Mouse (Mus musculus) embryonic facial prominence, embryonic 13.5 days (tissue): ENCODE measurements at regions not wholly inside any gene's neighbourhood (a gene's known extent, or its start where the extent isn't known, plus 50 kb on each side); places are given as distances from the start of the nearest gene placed in this dataset.
"Not testable (repeated sequence)": the region's sequence is repeated elsewhere in the genome, so short reads cannot be mapped to it uniquely, and the experiment has no call there.

Experiments
- ATAC-seq: fragments of 200-750 bp; cut with Nextera tagmentation; 2 replicates; pipeline ENCODE4 v1.8.0; 2017; ENCODE audit warnings: low read depth; ENCODE audit not compliant: insufficient number of reproducible peaks, insufficient read depth, low FRiP score, low TSS enrichment
- H3K27ac ChIP-seq: fragments of 300-500 bp; sonication (generic); 2 replicates; pipeline ENCODE4 v1.5.1; 2015; ENCODE audit warnings: moderate library complexity, mild to moderate bottlenecking, inconsistent platforms
- H3K27me3 ChIP-seq: fragments of 300-500 bp; sonication (generic); 2 replicates; pipeline ENCODE4 v1.6.1; 2015; ENCODE audit warnings: mild to moderate bottlenecking, inconsistent platforms
- H3K36me3 ChIP-seq: fragments of 300-500 bp; sonication (generic); 2 replicates; pipeline ENCODE4 v1.6.1; 2015; ENCODE audit warnings: mild to moderate bottlenecking, inconsistent platforms
- H3K4me1 ChIP-seq: fragments of 300-500 bp; sonication (generic); 2 replicates; pipeline ENCODE4 v1.6.1; 2015; ENCODE audit warnings: inconsistent platforms
- H3K4me2 ChIP-seq: fragments of 300-500 bp; sonication (generic); 2 replicates; pipeline ENCODE4 v1.6.1; 2015; ENCODE audit warnings: moderate library complexity, mild to moderate bottlenecking, inconsistent platforms
- H3K4me3 ChIP-seq: fragments of 300-500 bp; sonication (generic); 2 replicates; pipeline ENCODE4 v1.5.1; 2015; ENCODE audit warnings: mild to moderate bottlenecking, inconsistent platforms
- H3K9ac ChIP-seq: fragments of 300-500 bp; sonication (generic); 2 replicates; pipeline ENCODE4 v1.6.1; 2015; ENCODE audit warnings: mild to moderate bottlenecking, inconsistent platforms
- H3K9me3 ChIP-seq: fragments of 300-500 bp; sonication (generic); 2 replicates; pipeline ENCODE4 v1.6.1; 2016; ENCODE audit warnings: inconsistent platforms
- WGBS: fragments of 180-500 bp; shearing (Covaris S2); methylation state at CpG from one replicate; pipeline ENCODE4 v1.1.7; 2015; ENCODE audit warnings: mixed read lengths; 5-methylcytosine and 5-hydroxymethylcytosine counted together

- H3K27ac ChIP-seq, result no peak overlapping the region
- ATAC-seq, result no peak
- no peak overlapping the region for H3K9ac ChIP-seq
- no peaks in the 10 kb centered on the region for H3K27me3 ChIP-seq
- H3K4me2 ChIP-seq, result no peak overlapping the region
- WGBS, result 85% methylated on average over 6 of the region's 6 CpGs
- H3K4me3 ChIP-seq, result no peak overlapping the region
- H3K9me3 ChIP-seq, result 0 out of 2 replicates have a peak, but pooled peaks cover 3% of the 10 kb centered on the region
- H3K36me3 ChIP-seq, result no peaks in the 10 kb centered on the region
- H3K4me1 ChIP-seq, result no peaks in the 10 kb centered on the region
These were observed 436.9 kb upstream of the Ghitm start for GRCm38 (mm10) chr14:37571971-37572370.

- no peak overlapping the region for H3K4me2 ChIP-seq
- ATAC-seq, result no peak
- H3K9ac ChIP-seq, result no peak overlapping the region
- 84% methylated on average over 5 of the region's 5 CpGs for WGBS
- H3K4me1 ChIP-seq, result no peaks in the 10 kb centered on the region
- H3K36me3 ChIP-seq, result no peaks in the 10 kb centered on the region
- no peak overlapping the region for H3K27ac ChIP-seq
- no peaks in the 10 kb centered on the region for H3K27me3 ChIP-seq
- no peaks in the 10 kb centered on the region for H3K9me3 ChIP-seq
- H3K4me3 ChIP-seq, result no peak overlapping the region
These were observed 423.2 kb upstream of the Ghitm start for GRCm38 (mm10) chr14:37558258-37558657.

DNA sequence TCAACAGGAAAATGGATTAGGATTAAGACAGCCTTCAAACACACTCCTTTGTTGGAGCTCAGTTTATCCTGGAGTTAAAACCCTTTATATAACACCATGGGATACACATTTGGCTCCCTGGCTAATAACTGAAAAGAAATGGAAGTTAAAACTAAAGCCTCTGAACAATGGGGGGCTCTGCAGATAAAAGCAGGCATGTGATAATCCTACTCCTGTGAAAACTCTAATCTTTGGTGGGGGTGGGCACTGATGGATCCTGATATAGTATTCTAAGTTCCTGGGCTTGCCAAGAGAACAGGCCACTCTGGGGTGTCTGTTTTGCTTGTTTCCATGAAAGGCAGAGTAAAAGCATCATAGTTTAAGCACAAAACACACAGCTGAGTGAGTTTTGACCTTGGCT is 388.5 kb upstream of the Ghitm start:
- no peaks in the 10 kb centered on the region for H3K36me3 ChIP-seq
- H3K27ac ChIP-seq, result no peak overlapping the region
- no peak overlapping the region for H3K9ac ChIP-seq
- no peaks in the 10 kb centered on the region for H3K27me3 ChIP-seq
- H3K4me2 ChIP-seq, result no peak overlapping the region
- no peak overlapping the region for H3K4me3 ChIP-seq
- H3K9me3 ChIP-seq, result no peaks in the 10 kb centered on the region
- no peak for ATAC-seq
- no peaks in the 10 kb centered on the region for H3K4me1 ChIP-seq

DNA sequence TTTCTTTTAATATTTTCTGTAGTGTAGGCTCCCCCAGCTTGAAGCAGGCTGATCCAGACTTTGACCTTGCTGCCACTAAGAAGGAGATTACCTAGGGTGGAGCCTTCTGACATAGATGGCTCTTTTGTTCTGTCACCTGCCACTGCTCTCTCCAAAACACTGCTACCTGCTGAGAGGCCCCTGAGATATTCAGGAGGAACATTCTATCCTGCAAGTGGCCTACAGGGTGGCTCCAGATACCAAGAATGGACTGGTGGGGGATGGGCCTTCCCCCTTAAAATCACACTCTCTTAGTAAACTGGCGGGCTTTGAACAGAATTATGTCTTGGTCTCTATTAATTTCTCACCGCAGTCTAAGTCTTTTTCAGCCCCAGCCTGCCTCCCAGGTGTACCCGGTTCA is 385.6 kb upstream of the Ghitm start:
- not testable (repeated sequence) for H3K4me2 ChIP-seq, H3K36me3 ChIP-seq, ATAC-seq, H3K9ac ChIP-seq, H3K27me3 ChIP-seq, H3K4me3 ChIP-seq, H3K9me3 ChIP-seq, H3K27ac ChIP-seq, H3K4me1 ChIP-seq
- WGBS, result 82% methylated on average over 3 of the region's 3 CpGs

DNA sequence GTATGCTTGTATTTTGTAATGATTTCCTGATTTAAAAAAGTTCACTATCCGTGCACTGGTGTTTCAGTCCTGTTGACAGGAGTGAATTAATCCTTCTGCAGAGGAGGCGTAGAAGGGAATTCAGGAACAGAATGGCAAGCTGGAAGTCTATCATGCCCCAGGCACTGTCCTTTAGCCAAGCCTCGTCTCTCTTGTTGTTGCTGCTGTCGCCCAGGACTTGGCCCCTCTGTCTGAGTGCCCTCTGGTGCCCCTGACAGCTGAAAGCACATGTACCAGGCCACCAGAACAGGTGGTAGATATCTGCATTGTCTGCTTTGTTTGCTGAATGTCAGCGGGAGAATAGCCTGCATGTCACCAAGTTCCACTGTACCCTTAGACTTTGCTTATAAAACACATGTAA is 370.2 kb upstream of the Ghitm start:
- no peak overlapping the region for H3K4me3 ChIP-seq
- no peak overlapping the region for H3K4me2 ChIP-seq
- H3K9ac ChIP-seq, result no peak overlapping the region
- no peaks in the 10 kb centered on the region for H3K36me3 ChIP-seq
- 61% methylated on average over 5 of the region's 5 CpGs for WGBS
- no peaks in the 10 kb centered on the region for H3K9me3 ChIP-seq
- no peak overlapping the region for H3K27ac ChIP-seq
- no peaks in the 10 kb centered on the region for H3K27me3 ChIP-seq
- no peak for ATAC-seq
- no peaks in the 10 kb centered on the region for H3K4me1 ChIP-seq

- Histone ChIP-seq H3K27ac (no peak overlapping the region), H3K9me3 (no peaks in the 10 kb centered on the region), H3K9ac (no peak overlapping the region), H3K4me2 (no peak overlapping the region), H3K4me1 (no peaks in the 10 kb centered on the region), H3K36me3 (no peaks in the 10 kb centered on the region), H3K4me3 (no peak overlapping the region), H3K27me3 (no peaks in the 10 kb centered on the region)
- WGBS, result 73% methylated on average over 4 of the region's 4 CpGs
- no peak for ATAC-seq
These were observed 355.6 kb upstream of the Ghitm start for GRCm38 (mm10) chr14:37490711-37491110.

- Histone ChIP-seq H3K27me3 (no peaks in the 10 kb centered on the region), H3K4me1 (no peaks in the 10 kb centered on the region), H3K36me3 (no peaks in the 10 kb centered on the region), H3K27ac (no peak overlapping the region), H3K4me2 (no peak overlapping the region), H3K9me3 (no peaks in the 10 kb centered on the region), H3K9ac (no peak overlapping the region), H3K4me3 (no peak overlapping the region)
- WGBS, result 85% methylated on average over 8 of the region's 8 CpGs
- ATAC-seq, result no peak
These were observed 350.2 kb upstream of the Ghitm start for GRCm38 (mm10) chr14:37485292-37485691.

- Histone ChIP-seq H3K27me3 (no peaks in the 10 kb centered on the region), H3K9ac (no peak overlapping the region), H3K4me2 (no peak overlapping the region), H3K27ac (no peak overlapping the region), H3K36me3 (no peaks in the 10 kb centered on the region), H3K4me1 (no peaks in the 10 kb centered on the region), H3K9me3 (no peaks in the 10 kb centered on the region), H3K4me3 (no peak overlapping the region)
- no peak for ATAC-seq
These were observed 342.5 kb upstream of the Ghitm start for GRCm38 (mm10) chr14:37477599-37477998.

- H3K36me3 ChIP-seq, result no peaks in the 10 kb centered on the region
- no peak for ATAC-seq
- H3K27me3 ChIP-seq, result no peaks in the 10 kb centered on the region
- no peak overlapping the region for H3K4me2 ChIP-seq
- H3K4me3 ChIP-seq, result no peak overlapping the region
- H3K27ac ChIP-seq, result no peak overlapping the region
- no peaks in the 10 kb centered on the region for H3K4me1 ChIP-seq
- 64% methylated on average over 2 of the region's 2 CpGs for WGBS
- H3K9me3 ChIP-seq, result no peaks in the 10 kb centered on the region
- no peak overlapping the region for H3K9ac ChIP-seq
These were observed 333.6 kb upstream of the Ghitm start for GRCm38 (mm10) chr14:37468711-37469110.

DNA sequence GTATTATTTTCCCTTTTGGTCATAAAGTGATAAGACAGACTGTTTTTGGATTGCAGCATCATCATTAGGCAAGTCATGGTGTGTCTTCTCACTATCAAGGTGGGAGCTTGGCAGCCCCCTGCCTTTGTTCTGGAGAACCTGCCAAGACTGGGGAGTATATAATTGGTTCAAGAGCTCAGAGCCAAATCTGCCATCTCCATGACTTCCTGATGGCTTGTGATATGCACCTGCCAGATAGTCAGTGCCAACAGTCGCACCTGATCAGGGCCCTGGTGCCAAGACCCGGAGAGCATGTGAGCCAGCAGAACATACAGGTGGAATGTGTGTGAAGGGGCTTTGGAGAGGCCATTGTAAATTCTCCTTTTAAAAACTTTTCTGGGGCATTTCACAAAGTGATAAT is 305.8 kb upstream of the Ghitm start:
- Histone ChIP-seq H3K27me3 (no peaks in the 10 kb centered on the region), H3K9me3 (no peaks in the 10 kb centered on the region), H3K4me1 (no peaks in the 10 kb centered on the region), H3K4me3 (no peak overlapping the region), H3K9ac (no peak overlapping the region), H3K4me2 (no peak overlapping the region), H3K27ac (no peak overlapping the region), H3K36me3 (no peaks in the 10 kb centered on the region)
- WGBS, result 83% methylated on average over 2 of the region's 2 CpGs
- ATAC-seq, result no peak

DNA sequence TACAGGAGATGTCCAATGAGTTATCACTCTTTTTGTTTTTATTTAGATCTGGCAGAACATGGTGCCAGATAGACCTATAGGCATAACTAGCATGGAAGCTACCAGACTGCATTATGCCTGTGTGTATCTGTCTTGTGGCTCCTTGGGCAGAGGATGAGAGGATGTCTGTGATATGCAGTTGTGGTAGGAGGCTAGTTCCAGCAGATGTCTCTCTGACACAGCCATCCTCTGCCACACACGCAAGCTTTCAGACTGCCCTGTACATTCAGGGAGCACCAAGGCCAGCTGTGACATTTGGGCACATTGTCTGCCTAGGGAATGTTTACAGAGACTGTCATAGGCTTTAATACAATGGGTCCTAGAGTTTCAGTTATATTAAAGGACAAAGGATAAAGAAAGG is 295.6 kb upstream of the Ghitm start:
- WGBS, result 81% methylated on average over 1 of the region's 1 CpGs
- H3K27ac ChIP-seq, result no peak overlapping the region
- H3K9me3 ChIP-seq, result no peaks in the 10 kb centered on the region
- no peaks in the 10 kb centered on the region for H3K4me1 ChIP-seq
- H3K9ac ChIP-seq, result no peak overlapping the region
- H3K4me3 ChIP-seq, result no peak overlapping the region
- no peak overlapping the region for H3K4me2 ChIP-seq
- H3K27me3 ChIP-seq, result no peaks in the 10 kb centered on the region
- no peak for ATAC-seq
- no peaks in the 10 kb centered on the region for H3K36me3 ChIP-seq

GRCm38 (mm10) chr14:37425506-37425905 is 290.4 kb upstream of the Ghitm start:
- no peak for ATAC-seq
- no peaks in the 10 kb centered on the region for H3K9me3 ChIP-seq
- H3K27me3 ChIP-seq, result no peaks in the 10 kb centered on the region
- H3K4me3 ChIP-seq, result no peak overlapping the region
- no peak overlapping the region for H3K4me2 ChIP-seq
- no peaks in the 10 kb centered on the region for H3K36me3 ChIP-seq
- no peak overlapping the region for H3K9ac ChIP-seq
- H3K4me1 ChIP-seq, result no peaks in the 10 kb centered on the region
- H3K27ac ChIP-seq, result no peak overlapping the region

DNA sequence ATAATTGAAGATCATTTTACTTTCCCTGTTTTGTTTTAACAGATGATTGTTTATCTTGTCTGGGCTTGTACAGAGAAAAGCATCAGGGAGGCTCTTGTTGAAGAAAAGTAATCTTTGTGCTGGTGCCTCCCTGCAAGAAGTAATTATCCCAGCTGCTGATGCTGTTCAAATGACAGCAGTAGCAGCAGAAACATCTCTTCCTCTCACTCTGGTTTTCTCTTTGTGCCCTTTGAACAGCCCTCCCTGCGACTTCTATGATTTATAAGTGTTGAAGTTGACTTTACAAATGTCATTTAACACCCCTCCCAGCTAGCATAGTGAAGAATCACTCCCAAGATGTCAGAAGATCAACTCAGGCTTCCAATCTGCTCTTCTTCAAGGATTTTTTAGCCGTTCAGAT is 286.5 kb upstream of the Ghitm start:
- Histone ChIP-seq H3K27ac (no peak overlapping the region), H3K27me3 (no peaks in the 10 kb centered on the region), H3K9me3 (no peaks in the 10 kb centered on the region), H3K4me3 (no peak overlapping the region), H3K4me2 (no peak overlapping the region), H3K36me3 (no peaks in the 10 kb centered on the region), H3K9ac (no peak overlapping the region), H3K4me1 (no peaks in the 10 kb centered on the region)
- 51% methylated on average over 2 of the region's 2 CpGs for WGBS
- no peak for ATAC-seq
